Mouse (Mus musculus) ovary, postnatal 14 days (tissue): ENCODE measurements at regions not wholly inside any gene's neighbourhood (a gene's known extent, or its start where the extent isn't known, plus 50 kb on each side); places are given as distances from the start of the nearest gene placed in this dataset.

Experiments
- DNase-seq: peaks from one replicate; pipeline ENCODE4 v3.0.0; 2022; ENCODE audit warnings: low spot score

GRCm38 (mm10) chr3:143947079-143947937 lies 257.7 kb downstream of the Lmo4 start:
- no peak for DNase-seq

- DNase-seq: no peak
Measured at GRCm38 (mm10) chr3:143939068-143939709, 265.8 kb downstream of the Lmo4 start.

GRCm38 (mm10) chr3:143925322-143925721 lies 279.7 kb downstream of the Lmo4 start:
- no peak for DNase-seq

- DNase-seq: no peak
Measured at GRCm38 (mm10) chr3:143919744-143920143, 285.3 kb downstream of the Lmo4 start.

- DNase-seq: no peak
Measured at GRCm38 (mm10) chr3:143914341-143915217, 290.4 kb downstream of the Lmo4 start.

GRCm38 (mm10) chr3:143913044-143913574 lies 291.9 kb downstream of the Lmo4 start:
- DNase-seq: no peak

- DNase-seq: no peak
Measured at GRCm38 (mm10) chr3:143912433-143912832, 292.6 kb downstream of the Lmo4 start.

- no peak for DNase-seq
Measured at GRCm38 (mm10) chr3:143909341-143909740, 295.7 kb downstream of the Lmo4 start.

- DNase-seq: no peak
Measured at GRCm38 (mm10) chr3:143903421-143903820, 301.6 kb downstream of the Lmo4 start.

GRCm38 (mm10) chr3:143880813-143881212 lies 324.2 kb downstream of the Lmo4 start:
- no peak for DNase-seq

GRCm38 (mm10) chr3:143873876-143874275 lies 331.1 kb downstream of the Lmo4 start:
- no peak for DNase-seq

GRCm38 (mm10) chr3:143866521-143866920 lies 338.5 kb downstream of the Lmo4 start:
- DNase-seq: no peak

- DNase-seq: no peak
Measured at GRCm38 (mm10) chr3:143865626-143866025, 339.4 kb downstream of the Lmo4 start.

- no peak for DNase-seq
Measured at GRCm38 (mm10) chr3:143864490-143864889, 340.5 kb downstream of the Lmo4 start.

GRCm38 (mm10) chr3:143862531-143862930 lies 342.5 kb downstream of the Lmo4 start:
- DNase-seq: no peak

- no peak for DNase-seq
Measured at GRCm38 (mm10) chr3:143861866-143862265, 343.2 kb downstream of the Lmo4 start.

GRCm38 (mm10) chr3:143835611-143836240 lies 369.3 kb downstream of the Lmo4 start:
- no peak for DNase-seq

GRCm38 (mm10) chr3:143834725-143835124 lies 370.3 kb downstream of the Lmo4 start:
- DNase-seq: no peak

GRCm38 (mm10) chr3:143823395-143823777 lies 381.6 kb downstream of the Lmo4 start:
- DNase-seq: no peak

GRCm38 (mm10) chr3:143822564-143823394 lies 382.2 kb downstream of the Lmo4 start:
- DNase-seq: no peak

GRCm38 (mm10) chr3:143807544-143807943 lies 397.5 kb downstream of the Lmo4 start:
- no peak for DNase-seq
